Mouse (Mus musculus) olfactory bulb, adult 2 months (tissue): ENCODE data around the gene Rasgrp2.

ENCODE experiments used
- CTCF ChIP-seq: fragments of 200-500 bp; IDR thresholded peaks from 2 replicates; pipeline ENCODE4 v1.5.1; 2012; ENCODE audit warnings: low read depth, mild to moderate bottlenecking, low read length, moderate library complexity; ENCODE audit not compliant: insufficient read depth
- POLR2A ChIP-seq: fragments of 200-500 bp; IDR thresholded peaks from 2 replicates; pipeline ENCODE4 v1.6.1; 2012; ENCODE audit warnings: mild to moderate bottlenecking, low read depth, low read length, moderate library complexity; ENCODE audit not compliant: insufficient read depth

- TF ChIP-seq CTCF = no peak
- no peak for TF ChIP-seq POLR2A
Measured at GRCm38 (mm10) chr19:6380411-6381166, 18.6 kb upstream of the Rasgrp2 start.
